Mouse (Mus musculus) olfactory bulb, adult 2 months (tissue): Measurements from ENCODE around the gene Apc2.

Experiments
- CTCF ChIP-seq: fragments of 200-500 bp; IDR thresholded peaks from 2 replicates; pipeline ENCODE4 v1.5.1; 2012; ENCODE audit warnings: low read depth, mild to moderate bottlenecking, low read length, moderate library complexity; ENCODE audit not compliant: insufficient read depth
- POLR2A ChIP-seq: fragments of 200-500 bp; IDR thresholded peaks from 2 replicates; pipeline ENCODE4 v1.6.1; 2012; ENCODE audit warnings: mild to moderate bottlenecking, low read depth, low read length, moderate library complexity; ENCODE audit not compliant: insufficient read depth

GRCm38 (mm10) chr10:80250573-80250972 lies 45.2 kb upstream of the Apc2 start:
- TF ChIP-seq CTCF (no peak), POLR2A (no peak)
